Mouse (Mus musculus) CH12.LX (cell line): ENCODE results near the gene Gm21973. TPM values are rescaled to one million over a fixed set of nuclear protein-coding genes. Genes with fewer than 3 reads are reported as not detected.

ENCODE experiments used
- DNase-seq: peaks from one replicate; pipeline ENCODE4 v3.0.0-alpha.2; 2013; ENCODE audit errors: extremely low read depth
- H3K27ac ChIP-seq: 2 replicates; pipeline ENCODE4 v1.5.1; 2012; ENCODE audit warnings: low read depth, mild to moderate bottlenecking, control low read depth, moderate library complexity; ENCODE audit not compliant: insufficient read depth
- H3K27me3 ChIP-seq: replicated peaks from 2 replicates; pipeline ENCODE3; 2012; ENCODE audit warnings: inconsistent platforms
- H3K36me3 ChIP-seq, 2 experiments: replicated peaks in 1 of 2; 2 replicates each; pipeline versions ENCODE3 to v1.6.1; 2012; ENCODE audit warnings: inconsistent platforms in 1 of 2, low read length in 1 of 2, mild to moderate bottlenecking in 1 of 2, mixed read lengths in 1 of 2, moderate library complexity in 1 of 2; ENCODE audit not compliant: control insufficient read depth in 1 of 2, insufficient read depth in 1 of 2
- H3K4me1 ChIP-seq, 2 experiments: 2 replicates each; pipeline ENCODE4 v1.6.1; 2012; ENCODE audit warnings: inconsistent platforms in 1 of 2, moderate library complexity in 1 of 2; ENCODE audit not compliant: insufficient read depth in 2 of 2, control insufficient read depth in 1 of 2
- H3K4me2 ChIP-seq: 2 replicates; pipeline ENCODE4 v1.6.1; 2012; ENCODE audit warnings: low read depth, mild to moderate bottlenecking, control low read depth; ENCODE audit not compliant: poor library complexity, insufficient read depth, severe bottlenecking
- H3K4me3 ChIP-seq, 3 experiments: fragments of 150-350 bp in 1 of 3; sonication (generic) in 1 of 3; replicated peaks in 1 of 3; 2 replicates each; pipeline versions ENCODE3 to v1.5.1; 2011 to 2012; ENCODE audit warnings: low read depth in 2 of 3, low read length in 2 of 3, mild to moderate bottlenecking in 2 of 3, moderate library complexity in 2 of 3, control low read depth in 1 of 3, improper control_type of control experiment in 1 of 3, inconsistent platforms in 1 of 3, mixed read lengths in 1 of 3; ENCODE audit not compliant: poor library complexity in 1 of 3
- H3K79me2 ChIP-seq: replicated peaks from 2 replicates; pipeline ENCODE4 v1.6.1; 2012; ENCODE audit warnings: mild to moderate bottlenecking, moderate library complexity; ENCODE audit not compliant: control insufficient read depth, poor library complexity, insufficient read depth, severe bottlenecking; ENCODE audit errors: extremely low read depth
- H3K9ac ChIP-seq: 2 replicates; pipeline ENCODE4 v1.6.1; 2012; ENCODE audit warnings: low read depth, mild to moderate bottlenecking, control low read depth, moderate library complexity; ENCODE audit not compliant: insufficient read depth
- H3K9me3 ChIP-seq: replicated peaks from 2 replicates; pipeline ENCODE3; 2012; ENCODE audit warnings: low read length, inconsistent platforms, mixed read lengths
- CHD2 ChIP-seq: IDR thresholded peaks from 2 replicates; pipeline ENCODE4 v1.6.1; 2011; ENCODE audit warnings: low read length, improper control_type of control experiment
- CTCF ChIP-seq, 2 experiments: IDR thresholded peaks in 1 of 2; conservative IDR thresholded peaks in 1 of 2; 2 replicates each; pipeline ENCODE4 v1.5.1; 2011 to 2012; ENCODE audit warnings: low read depth in 2 of 2, low read length in 2 of 2, improper control_type of control experiment in 1 of 2, inconsistent platforms in 1 of 2, mild to moderate bottlenecking in 1 of 2, moderate library complexity in 1 of 2
- E2F4 ChIP-seq: IDR thresholded peaks from 2 replicates; pipeline ENCODE4 v1.6.1; 2011; ENCODE audit warnings: low read depth, low read length, improper control_type of control experiment; ENCODE audit not compliant: insufficient replicate concordance
- EP300 ChIP-seq: IDR thresholded peaks from 2 replicates; pipeline ENCODE4 v1.6.1; 2011; ENCODE audit warnings: low read length, improper control_type of control experiment
- ETS1 ChIP-seq: conservative IDR thresholded peaks from 2 replicates; pipeline ENCODE4 v1.6.1; 2012; ENCODE audit warnings: low read depth, mild to moderate bottlenecking, inconsistent platforms, low read length, improper control_type of control experiment, moderate library complexity
- GABPA ChIP-seq: IDR thresholded peaks from 2 replicates; pipeline ENCODE4 v1.6.1; 2012; ENCODE audit warnings: low read depth, low read length, improper control_type of control experiment, inconsistent platforms; ENCODE audit not compliant: insufficient replicate concordance
- HCFC1 ChIP-seq: IDR thresholded peaks from 2 replicates; pipeline ENCODE4 v1.6.1; 2012; ENCODE audit warnings: low read depth, mild to moderate bottlenecking, inconsistent platforms, low read length, improper control_type of control experiment
- JUND ChIP-seq: conservative IDR thresholded peaks from 2 replicates; pipeline ENCODE4 v1.6.1; 2011; ENCODE audit warnings: low read depth, low read length, improper control_type of control experiment
- KAT2A ChIP-seq: IDR thresholded peaks from 2 replicates; pipeline ENCODE4 v1.6.1; 2012; ENCODE audit warnings: low read length, improper control_type of control experiment, inconsistent platforms; ENCODE audit not compliant: insufficient replicate concordance
- MAFK ChIP-seq: IDR thresholded peaks from 2 replicates; pipeline ENCODE4 v1.6.1; 2011; ENCODE audit warnings: low read length, improper control_type of control experiment; ENCODE audit not compliant: insufficient replicate concordance
- MAX ChIP-seq: IDR thresholded peaks from 2 replicates; pipeline ENCODE4 v1.6.1; 2011; ENCODE audit warnings: low read length, improper control_type of control experiment
- MEF2A ChIP-seq: IDR thresholded peaks from 2 replicates; pipeline ENCODE4 v1.6.1; 2014; ENCODE audit warnings: low read depth, mild to moderate bottlenecking, inconsistent platforms, low read length, improper control_type of control experiment, borderline replicate concordance
- MXI1 ChIP-seq: IDR thresholded peaks from 2 replicates; pipeline ENCODE4 v1.6.1; 2011; ENCODE audit warnings: mild to moderate bottlenecking, low read depth, low read length, improper control_type of control experiment
- NRF1 ChIP-seq: IDR thresholded peaks from 2 replicates; pipeline ENCODE4 v1.6.1; 2014; ENCODE audit warnings: low read depth, mild to moderate bottlenecking, inconsistent platforms, low read length, improper control_type of control experiment, moderate library complexity
- PAX5 ChIP-seq: IDR thresholded peaks from 2 replicates; pipeline ENCODE4 v1.6.1; 2012; ENCODE audit warnings: low read length, inconsistent platforms, mixed read lengths
- POLR2A ChIP-seq: IDR thresholded peaks from 2 replicates; pipeline ENCODE4 v1.6.1; 2011; ENCODE audit warnings: low read depth, mild to moderate bottlenecking, improper control_type of control experiment, low read length
- POLR2AphosphoS2 ChIP-seq: IDR thresholded peaks from 2 replicates; pipeline ENCODE4 v1.6.1; 2011; ENCODE audit warnings: low read depth, low read length, improper control_type of control experiment
- RCOR1 ChIP-seq: conservative IDR thresholded peaks from 2 replicates; pipeline ENCODE4 v1.6.1; 2012; ENCODE audit warnings: low read depth, mild to moderate bottlenecking, inconsistent platforms, low read length, improper control_type of control experiment
- SIN3A ChIP-seq: IDR thresholded peaks from 2 replicates; pipeline ENCODE4 v1.6.1; 2012; ENCODE audit warnings: low read length, improper control_type of control experiment, inconsistent platforms
- SMC3 ChIP-seq: IDR thresholded peaks from 2 replicates; pipeline ENCODE4 v1.6.1; 2011; ENCODE audit warnings: low read depth, low read length, improper control_type of control experiment
- TBP ChIP-seq: conservative IDR thresholded peaks from 2 replicates; pipeline ENCODE4 v1.6.1; 2011; ENCODE audit warnings: low read depth, low read length, improper control_type of control experiment
- TCF12 ChIP-seq: IDR thresholded peaks from 2 replicates; pipeline ENCODE4 v1.6.1; 2014; ENCODE audit warnings: low read depth, mild to moderate bottlenecking, inconsistent platforms, low read length, improper control_type of control experiment
- USF2 ChIP-seq: conservative IDR thresholded peaks from 2 replicates; pipeline ENCODE4 v1.6.1; 2011; ENCODE audit warnings: low read depth, low read length, improper control_type of control experiment
- ZC3H11A ChIP-seq: IDR thresholded peaks from 2 replicates; pipeline ENCODE4 v1.6.1; 2012; ENCODE audit warnings: low read depth, mild to moderate bottlenecking, inconsistent platforms, low read length, improper control_type of control experiment
- ZKSCAN1 ChIP-seq: IDR thresholded peaks from 2 replicates; pipeline ENCODE4 v1.6.1; 2012; ENCODE audit warnings: low read depth, inconsistent platforms, low read length, improper control_type of control experiment, borderline replicate concordance
- ZMIZ1 ChIP-seq: IDR thresholded peaks from 2 replicates; pipeline ENCODE4 v1.6.1; 2012; ENCODE audit warnings: low read depth, mild to moderate bottlenecking, inconsistent platforms, low read length, improper control_type of control experiment
- dilution Hi-C: fragments of 300-500 bp; cut with MboI; formaldehyde crosslinking; loops from 2 replicates; pipeline ENCODE4 v1.14.3; 2020; ENCODE audit warnings: low sequenced_read_pairs; ENCODE audit not compliant: extremely low pct_unique_long_range_greater_than_20kb, extremely low pct_ligation_motif_present
- in situ Hi-C: fragments of 300-500 bp; cut with MboI; formaldehyde crosslinking; loops from 3 replicates; pipeline ENCODE4 v1.14.3; 2019; ENCODE audit warnings: low sequenced_read_pairs, low pct_ligation_motif_present, low pct_unique_long_range_greater_than_20kb, mixed read lengths
- polyA plus RNA-seq: library from polyadenylated mRNA; unstranded; fragments of >175 nt; gene quantifications from 2 replicates; pipeline ENCODE4 v1.2.1, GENCODE M21; 2012; ENCODE audit warnings: low read depth; ENCODE audit not compliant: insufficient read length
- total RNA-seq, 2 experiments: library from RNA; depleted of rRNA; stranded (reverse); fragments of 300-350 nt in 1 of 2; fragments of >200 nt in 1 of 2; gene quantifications; 2 replicates each; pipeline ENCODE4 v1.2.3; 2012 to 2014

Gene Gm21973
- total and polyA plus RNA-seq, 3 experiments: not detected

GRCm38 (mm10) chr15:10277461-10277860 is 47.7 kb upstream of the Gm21973 start:
- Histone ChIP-seq H3K9me3 (no peaks in the 10 kb centered on the region), H3K4me2 (no peak overlapping the region), H3K79me2 (no peaks in the 10 kb centered on the region)
- dilution Hi-C loops: no loop called here
- TF ChIP-seq CTCF (conservative IDR thresholded peaks at IDR 0.05 in 1 of 2, IDR thresholded peaks at IDR 0.05 in 1 of 2; ENCODE audit: low read depth in 2 of 2, low read length in 2 of 2) (no peak), SIN3A (no peak), MAFK (no peak), JUND (no peak), MAX (no peak), TBP (no peak)
- TF ChIP-seq, all 38 proteins: peak for 0
- H3K27ac ChIP-seq: no peak overlapping the region
- in situ Hi-C loops: no loop called here
- no peak overlapping the region for H3K4me3 ChIP-seq
- no peaks in the 10 kb centered on the region for H3K36me3 ChIP-seq
- no peaks in the 10 kb centered on the region for H3K4me1 ChIP-seq
- no peak overlapping the region for H3K9ac ChIP-seq
- no peaks in the 10 kb centered on the region for H3K27me3 ChIP-seq
- DNase-seq: no peak

DNA sequence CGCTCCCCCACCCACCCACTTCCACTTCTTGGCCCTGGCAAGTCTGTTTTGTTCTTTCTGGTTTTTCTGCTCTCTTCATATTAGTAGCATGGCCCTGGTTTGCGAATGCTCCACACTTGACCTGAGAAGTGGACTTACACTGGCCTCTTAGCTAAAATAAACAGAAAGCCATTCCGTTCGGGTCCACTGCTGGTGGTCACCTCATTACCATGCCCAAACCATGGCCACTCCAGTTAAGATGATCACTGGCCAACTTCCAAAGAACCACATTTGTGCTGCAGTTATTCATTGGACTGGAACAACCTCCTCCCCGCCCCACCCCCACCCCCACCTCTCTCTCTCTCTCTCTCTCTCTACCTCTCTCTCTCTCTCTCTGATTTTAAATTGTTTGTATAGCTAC is 43.6 kb upstream of the Gm21973 start:
- in situ Hi-C loops: no loop called here
- Histone ChIP-seq H3K36me3 (no peaks in the 10 kb centered on the region), H3K27me3 (no peaks in the 10 kb centered on the region), H3K79me2 (no peaks in the 10 kb centered on the region), H3K4me3 (no peak overlapping the region), H3K27ac (no peak overlapping the region), H3K9ac (no peak overlapping the region), H3K9me3 (no peaks in the 10 kb centered on the region), H3K4me2 (no peak overlapping the region)
- DNase-seq: no peak
- TF ChIP-seq USF2: no peak
- no peak for TF ChIP-seq MXI1
- no peak for TF ChIP-seq MEF2A
- TF ChIP-seq ZKSCAN1: no peak
- no peak for TF ChIP-seq CTCF (conservative IDR thresholded peaks at IDR 0.05 in 1 of 2, IDR thresholded peaks at IDR 0.05 in 1 of 2; ENCODE audit: low read depth in 2 of 2, low read length in 2 of 2)
- TF ChIP-seq POLR2A: no peak
- TF ChIP-seq ZC3H11A: no peak
- no peak for TF ChIP-seq GABPA
- no peak for TF ChIP-seq ETS1
- TF ChIP-seq, all 38 proteins: peak for 0
- no peaks in the 10 kb centered on the region for H3K4me1 ChIP-seq
- dilution Hi-C loops: no loop called here

GRCm38 (mm10) chr15:10283661-10284060 is 41.5 kb upstream of the Gm21973 start:
- Histone ChIP-seq H3K4me2 (no peak overlapping the region), H3K9me3 (no peaks in the 10 kb centered on the region), H3K79me2 (no peaks in the 10 kb centered on the region), H3K4me3 (no peak overlapping the region), H3K27ac (no peak overlapping the region), H3K27me3 (no peaks in the 10 kb centered on the region), H3K4me1 (no peaks in the 10 kb centered on the region), H3K9ac (no peak overlapping the region), H3K36me3 (no peaks in the 10 kb centered on the region)
- dilution Hi-C loops (no loop called here), in situ Hi-C loops (no loop called here)
- no peak for DNase-seq
- TF ChIP-seq EP300: no peak
- TF ChIP-seq GABPA: no peak
- no peak for TF ChIP-seq NRF1
- TF ChIP-seq JUND: no peak
- TF ChIP-seq HCFC1: no peak
- TF ChIP-seq CHD2: no peak
- no peak for TF ChIP-seq SMC3
- no peak for TF ChIP-seq PAX5
- TF ChIP-seq ZMIZ1: no peak
- no peak for TF ChIP-seq E2F4
- no peak for TF ChIP-seq SIN3A
- no peak for TF ChIP-seq MAX
- TF ChIP-seq KAT2A: no peak
- TF ChIP-seq TCF12: no peak
- TF ChIP-seq POLR2AphosphoS2: no peak
- no peak for TF ChIP-seq RCOR1
